Comparison of ENCODE assay signal across 9 mouse cellular contexts in the genomic region with DNA sequence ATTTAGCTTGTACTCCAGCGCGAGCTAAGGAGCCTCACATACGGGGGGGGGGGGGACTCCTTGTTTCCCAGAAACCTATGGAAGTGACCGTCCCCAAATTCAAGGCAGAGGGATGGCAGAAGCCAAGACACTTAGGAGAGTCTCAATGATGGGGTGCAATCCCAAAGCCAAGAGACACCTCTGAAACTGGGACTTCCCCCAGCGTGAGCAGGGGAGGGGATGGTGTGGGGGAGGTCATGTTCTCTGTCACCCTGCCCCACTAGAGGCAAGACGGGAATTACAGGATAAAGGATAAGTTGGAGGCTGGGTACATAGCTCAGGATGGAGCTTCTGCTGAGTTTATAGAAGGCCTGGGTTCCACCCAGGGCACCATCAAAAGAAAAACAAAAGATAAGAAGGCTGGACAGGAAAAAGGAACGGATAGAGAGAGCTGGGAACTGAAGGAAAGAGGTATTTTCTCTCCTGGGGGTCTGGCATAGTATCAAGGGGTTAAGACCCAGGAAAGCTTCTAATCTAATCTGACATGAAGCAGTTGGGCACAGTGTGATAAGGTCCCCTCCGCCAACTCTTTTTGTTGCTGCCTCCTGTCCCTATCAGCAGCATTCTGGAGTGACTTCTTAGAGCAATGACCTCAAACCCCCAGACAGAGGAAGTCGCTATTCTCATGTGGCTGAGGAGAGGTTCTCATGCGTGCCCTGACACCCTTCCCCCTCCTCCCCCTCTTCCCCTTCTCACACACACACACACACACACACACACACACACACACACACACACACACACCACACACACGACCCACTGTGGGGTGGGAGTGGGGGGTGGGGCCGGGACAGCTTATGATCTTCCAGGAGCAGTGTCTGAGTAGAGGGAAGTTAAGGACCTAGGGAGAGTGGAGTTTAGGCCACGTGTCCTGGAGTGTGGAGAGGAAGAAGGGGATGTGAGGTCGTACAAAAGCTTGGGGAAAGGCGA. TPM values are rescaled to one million over a fixed set of nuclear protein-coding genes. Genes with fewer than 3 reads are reported as not detected.
A peak's percentile ranks its signal among the peaks of the same experiment; 100 is the strongest.
DNase-seq lines count a peak whose midpoint lies in the region; ATAC-seq and TF ChIP-seq lines count a peak whose summit lies in the region.
"Had no signal": no experiment of that assay in that cellular context is flagged by ENCODE, and none has a peak within 500 bp of the region (broad histone marks: within the 10 kb centered on the region; RNA-seq: fewer than 3 reads in every experiment).

No protein-coding gene starts in this region.

- 4% methylated on average over 15 of the region's 15 CpGs for WGBS in heart, embryonic 12.5 days

- peak; percentile 67 for ATAC-seq in heart, embryonic 12.5 days (ENCODE audit: insufficient number of reproducible peaks, low FRiP score)

- peaks cover 87% of the 10 kb centered on the region for H3K4me1 ChIP-seq in heart, embryonic 12.5 days (replicated peaks)

- peak overlapping the region; percentile 68 for H3K4me3 ChIP-seq in gastrocnemius, adult 2 months
- 0 out of 2 replicates have a peak overlapping the region, but pooled peaks have one; percentile 2 for H3K4me3 ChIP-seq in heart, embryonic 12.5 days

- DNase-seq in gastrocnemius, adult 2 months, result no peak
- DNase-seq in gastrocnemius, postnatal 25 days, result no peak
- DNase-seq in B cell, adult 2 months, result peak; percentile 74 to 78
- DNase-seq in lung, postnatal 4 days, result peak; percentile 54 to 63
- no peak for DNase-seq in embryo, embryonic 9.5 days (ENCODE audit: extremely low spot score)
- no peak for DNase-seq in layer of hippocampus, adult 18-20 months (ENCODE audit: low spot score in 2 of 2)
- DNase-seq in gastrocnemius, postnatal 10 days, result no peak

- H3K27ac ChIP-seq in gastrocnemius, adult 2 months, result peak overlapping the region; percentile 80
- H3K27ac ChIP-seq in heart, embryonic 12.5 days (ENCODE audit: poor library complexity, severe bottlenecking), result peak overlapping the region; percentile 78

- no peaks in the 10 kb centered on the region for H3K36me3 ChIP-seq in heart, embryonic 12.5 days

- no peak overlapping the region for H3K9ac ChIP-seq in heart, embryonic 12.5 days

- H3K27me3 ChIP-seq in heart, embryonic 12.5 days (replicated peaks), result peaks cover 44% of the 10 kb centered on the region

- intact Hi-C loops in gastrocnemius, adult 2 months (cut with DNase I), result no loop called here

- H3K9me3 ChIP-seq in heart, embryonic 12.5 days (replicated peaks), result no peaks in the 10 kb centered on the region

- no peak for TF ChIP-seq CTCF in gastrocnemius, adult 2 months (IDR thresholded peaks at IDR 0.05)

- H3K4me2 ChIP-seq in heart, embryonic 12.5 days, result peak overlapping the region; percentile 49

RNA-seq across cellular contexts. Expression of a gene that starts 2.0 kb away (rescaled TPM):
- 1 to 10 TPM; 2.6 to 7.6 TPM for total RNA-seq in gastrocnemius, adult 2 months (2021)
- 1 to 10 TPM; 5.2 to 6.1 TPM for total RNA-seq in gastrocnemius, postnatal 25 days (2021)
- 39.1 and 39.2 TPM in 2 replicates for polyA plus RNA-seq in heart, embryonic 12.5 days (2016; fragmentation: Nextera tagmentation; extraction: Ambion mirVana)
- 1 to 10 TPM; 2.0 to 5.1 TPM for total RNA-seq in layer of hippocampus, adult 18-20 months (2021)
- 1 to 10 TPM; 7.0 to 9.4 TPM for total RNA-seq in gastrocnemius, postnatal 10 days (2021)

RNA-seq across cellular contexts. Expression of a gene that starts 7.2 kb away (rescaled TPM):
- 1 to 10 TPM; 2.2 to 3.0 TPM for total RNA-seq in gastrocnemius, adult 2 months (2021)
- 1 to 10 TPM; 2.2 to 3.2 TPM for total RNA-seq in gastrocnemius, postnatal 25 days (2021)
- polyA plus RNA-seq in heart, embryonic 12.5 days (2016; fragmentation: Nextera tagmentation; extraction: Ambion mirVana), result 22.3 and 26.0 TPM in 2 replicates
- total RNA-seq in layer of hippocampus, adult 18-20 months (2021), result 1 to 10 TPM; 6.1 to 6.6 TPM
- 1 to 10 TPM; 3.4 to 7.1 TPM for total RNA-seq in gastrocnemius, postnatal 10 days (2021)

RNA-seq across cellular contexts. Expression of a gene that starts 10.7 kb away (rescaled TPM):
- 100 to 1,000 TPM; 274 to 394 TPM for total RNA-seq in gastrocnemius, adult 2 months (2021)
- 100 to 1,000 TPM; 288 to 335 TPM for total RNA-seq in gastrocnemius, postnatal 25 days (2021)
- polyA plus RNA-seq in heart, embryonic 12.5 days (2016; fragmentation: Nextera tagmentation; extraction: Ambion mirVana), result 0.65 and 0.66 TPM in 2 replicates
- 10 to 100 TPM; 48.7 to 52.6 TPM for total RNA-seq in layer of hippocampus, adult 18-20 months (2021)
- 100 to 1,000 TPM; 131 to 134 TPM for total RNA-seq in gastrocnemius, postnatal 10 days (2021)
- polyA plus RNA-seq: stomach, embryonic 14.5 days had no signal

Comparison
In these comparisons a context has a peak if more than half of its experiments do, and no peak if none do; other contexts are left out.
1. DNase-seq: peak in B cell, adult 2 months (2 of 2) and lung, postnatal 4 days (2 of 2); none in gastrocnemius, adult 2 months (single experiment), gastrocnemius, postnatal 25 days (single experiment), embryo, embryonic 9.5 days (single experiment), layer of hippocampus, adult 18-20 months (0 of 2) and gastrocnemius, postnatal 10 days (single experiment).